Mouse (Mus musculus): ENCODE data around the gene Txn1. TPM values are rescaled to one million over a fixed set of nuclear protein-coding genes. Genes with fewer than 3 reads are reported as not detected.

Gene Txn1
- polyA plus RNA-seq, 1 experiment from 2014 or later = 314 TPM

GRCm38 (mm10) chr4:57914193-57915190 lies 41.7 kb downstream of the Txn1 start:
- H3K4me1 ChIP-seq = peaks cover 7% of the 10 kb centered on the region
- no peaks in the 10 kb centered on the region for H3K36me3 ChIP-seq
- no peak overlapping the region for H3K4me3 ChIP-seq
- no peak overlapping the region for H3K9ac ChIP-seq
- WGBS = 73% methylated on average over 9 of the region's 10 CpGs
- no peak overlapping the region for H3K4me2 ChIP-seq (replicated peaks)
- H3K9me3 ChIP-seq (replicated peaks) = no peaks in the 10 kb centered on the region
- H3K27me3 ChIP-seq = peaks cover 4% of the 10 kb centered on the region; the same call in 1 of the 2 replicates
- H3K27ac ChIP-seq = no peak overlapping the region
- no peak for ATAC-seq (ENCODE audit: low FRiP score)

GRCm38 (mm10) chr4:57913021-57913420 lies 43.2 kb downstream of the Txn1 start:
- H3K9ac ChIP-seq = no peak overlapping the region
- H3K27me3 ChIP-seq = peaks cover 4% of the 10 kb centered on the region; the same call in 1 of the 2 replicates
- H3K9me3 ChIP-seq (replicated peaks) = no peaks in the 10 kb centered on the region
- H3K4me1 ChIP-seq = peaks cover 5% of the 10 kb centered on the region
- H3K36me3 ChIP-seq = no peaks in the 10 kb centered on the region
- no peak overlapping the region for H3K4me3 ChIP-seq
- no peak for ATAC-seq (ENCODE audit: low FRiP score)
- H3K4me2 ChIP-seq (replicated peaks) = no peak overlapping the region
- no peak overlapping the region for H3K27ac ChIP-seq

- H3K9me3 ChIP-seq (replicated peaks) = no peaks in the 10 kb centered on the region
- 82% methylated on average over 6 of the region's 6 CpGs for WGBS
- no peak for ATAC-seq (ENCODE audit: low FRiP score)
Observed at GRCm38 (mm10) chr4:57908860-57909259, 47.4 kb downstream of the Txn1 start.

GRCm38 (mm10) chr4:57906708-57907107 lies 49.5 kb downstream of the Txn1 start:
- H3K36me3 ChIP-seq = no peaks in the 10 kb centered on the region
- no peak overlapping the region for H3K27ac ChIP-seq
- H3K4me2 ChIP-seq (replicated peaks) = no peak overlapping the region
- H3K9ac ChIP-seq = no peak overlapping the region
- H3K4me1 ChIP-seq = peaks cover 5% of the 10 kb centered on the region; the same call in 1 of the 2 replicates
- ATAC-seq (ENCODE audit: low FRiP score) = no peak
- H3K4me3 ChIP-seq = no peak overlapping the region
- no peaks in the 10 kb centered on the region for H3K9me3 ChIP-seq (replicated peaks)
- 59% methylated on average over 2 of the region's 2 CpGs for WGBS
- no peaks in the 10 kb centered on the region; the same call in 1 of the 2 replicates for H3K27me3 ChIP-seq

More at GRCm38 (mm10) chr4:57908860-57909259, 47.4 kb downstream of the Txn1 start:
- Histone ChIP-seq H3K27me3 (no peaks in the 10 kb centered on the region; the same call in 1 of the 2 replicates), H3K4me2 (replicated peaks) (no peak overlapping the region), H3K4me3 (no peak overlapping the region), H3K27ac (no peak overlapping the region), H3K4me1 (peaks cover 5% of the 10 kb centered on the region; the same call in 1 of the 2 replicates), H3K36me3 (no peaks in the 10 kb centered on the region), H3K9ac (no peak overlapping the region)

- Histone ChIP-seq H3K36me3 (no peaks in the 10 kb centered on the region), H3K27ac (no peak overlapping the region), H3K4me1 (peaks cover 5% of the 10 kb centered on the region; the same call in 1 of the 2 replicates), H3K4me2 (replicated peaks) (no peak overlapping the region), H3K4me3 (no peak overlapping the region), H3K9ac (no peak overlapping the region), H3K9me3 (replicated peaks) (no peaks in the 10 kb centered on the region), H3K27me3 (no peaks in the 10 kb centered on the region; the same call in 1 of the 2 replicates)
- no peak for ATAC-seq (ENCODE audit: low FRiP score)
- 31% methylated on average over 9 of the region's 9 CpGs for WGBS
Observed at GRCm38 (mm10) chr4:57904638-57905037, 51.6 kb downstream of the Txn1 start.

- H3K4me3 ChIP-seq = no peak overlapping the region
- H3K4me1 ChIP-seq = peaks cover 5% of the 10 kb centered on the region; the same call in 1 of the 2 replicates
- H3K9me3 ChIP-seq (replicated peaks) = no peaks in the 10 kb centered on the region
- no peaks in the 10 kb centered on the region for H3K36me3 ChIP-seq
- WGBS = 11% methylated on average over 5 of the region's 5 CpGs
- H3K27ac ChIP-seq = no peak overlapping the region
- no peak overlapping the region for H3K4me2 ChIP-seq (replicated peaks)
- no peak overlapping the region for H3K9ac ChIP-seq
- H3K27me3 ChIP-seq = no peaks in the 10 kb centered on the region; the same call in 1 of the 2 replicates
- peak; percentile 64 for ATAC-seq (ENCODE audit: low FRiP score)
Observed at GRCm38 (mm10) chr4:57904211-57904610, 52.0 kb downstream of the Txn1 start.

GRCm38 (mm10) chr4:57902619-57903018 lies 53.6 kb downstream of the Txn1 start:
- Histone ChIP-seq H3K27me3 (no peaks in the 10 kb centered on the region; the same call in 1 of the 2 replicates), H3K27ac (no peak overlapping the region), H3K4me3 (no peak overlapping the region), H3K36me3 (no peaks in the 10 kb centered on the region), H3K9ac (no peak overlapping the region), H3K4me1 (peaks cover 5% of the 10 kb centered on the region; the same call in 1 of the 2 replicates), H3K4me2 (replicated peaks) (no peak overlapping the region), H3K9me3 (replicated peaks) (no peaks in the 10 kb centered on the region)
- 87% methylated on average over 5 of the region's 5 CpGs for WGBS
- no peak for ATAC-seq (ENCODE audit: low FRiP score)

GRCm38 (mm10) chr4:57901210-57901609 lies 55.0 kb downstream of the Txn1 start:
- H3K9ac ChIP-seq = no peak overlapping the region
- H3K36me3 ChIP-seq = no peaks in the 10 kb centered on the region
- 0 out of 2 replicates have a peak, but pooled peaks have one; percentile 35 for ATAC-seq (ENCODE audit: low FRiP score)
- H3K4me3 ChIP-seq = no peak overlapping the region
- WGBS = 14% methylated on average over 4 of the region's 4 CpGs
- H3K9me3 ChIP-seq (replicated peaks) = no peaks in the 10 kb centered on the region
- H3K4me2 ChIP-seq (replicated peaks) = no peak overlapping the region
- no peaks in the 10 kb centered on the region; the same call in 1 of the 2 replicates for H3K27me3 ChIP-seq
- H3K27ac ChIP-seq = no peak overlapping the region
- peaks cover 5% of the 10 kb centered on the region; the same call in 1 of the 2 replicates for H3K4me1 ChIP-seq

- Histone ChIP-seq H3K4me1 (peaks cover 16% of the 10 kb centered on the region), H3K27ac (no peak overlapping the region), H3K9me3 (replicated peaks) (no peaks in the 10 kb centered on the region), H3K27me3 (no peaks in the 10 kb centered on the region), H3K4me3 (no peak overlapping the region), H3K36me3 (no peaks in the 10 kb centered on the region), H3K9ac (no peak overlapping the region), H3K4me2 (replicated peaks) (no peak overlapping the region)
- whole genome bisulfite sequencing = 67% methylated on average over 3 of the region's 3 CpGs
- no peak for ATAC-seq (ENCODE audit: low FRiP score)
Observed at GRCm38 (mm10) chr4:57896631-57897030, 59.6 kb downstream of the Txn1 start.

- WGBS = 60% methylated on average over 6 of the region's 6 CpGs
- Histone ChIP-seq H3K4me2 (replicated peaks) (no peak overlapping the region), H3K27ac (no peak overlapping the region), H3K9ac (no peak overlapping the region), H3K27me3 (no peaks in the 10 kb centered on the region), H3K4me1 (peaks cover 23% of the 10 kb centered on the region), H3K4me3 (no peak overlapping the region), H3K9me3 (replicated peaks) (no peaks in the 10 kb centered on the region), H3K36me3 (no peaks in the 10 kb centered on the region)
- ATAC-seq (ENCODE audit: low FRiP score) = no peak
Observed at GRCm38 (mm10) chr4:57895902-57896301, 60.3 kb downstream of the Txn1 start.

GRCm38 (mm10) chr4:57895140-57895539 lies 61.1 kb downstream of the Txn1 start:
- no peaks in the 10 kb centered on the region for H3K36me3 ChIP-seq
- H3K9ac ChIP-seq = no peak overlapping the region
- no peak overlapping the region for H3K4me2 ChIP-seq (replicated peaks)
- H3K4me1 ChIP-seq = peaks cover 24% of the 10 kb centered on the region
- ATAC-seq (ENCODE audit: low FRiP score) = no peak
- H3K27ac ChIP-seq = no peak overlapping the region
- no peaks in the 10 kb centered on the region for H3K9me3 ChIP-seq (replicated peaks)
- H3K27me3 ChIP-seq = no peaks in the 10 kb centered on the region
- H3K4me3 ChIP-seq = no peak overlapping the region
- 41% methylated on average over 5 of the region's 5 CpGs for WGBS
